Mouse (Mus musculus) kidney, postnatal 0 days (tissue): Measurements from ENCODE around the gene Lipc. TPM values are rescaled to one million over a fixed set of nuclear protein-coding genes. Genes with fewer than 3 reads are reported as not detected.

Experiments
- ATAC-seq: fragments of 200-750 bp; cut with Nextera tagmentation; replicated peaks from 2 replicates; pipeline ENCODE4 v1.8.0; 2017; ENCODE audit warnings: low read depth, moderate number of reproducible peaks, moderate TSS enrichment, moderate library complexity; ENCODE audit not compliant: low FRiP score
- DNase-seq: peaks from one replicate; pipeline ENCODE4 v3.0.0-alpha.2; 2016; ENCODE audit warnings: low spot score
- H3K27ac ChIP-seq: fragments of 300-500 bp; sonication (generic); 2 replicates; pipeline ENCODE4 v1.5.1; 2014; ENCODE audit warnings: mild to moderate bottlenecking
- H3K27me3 ChIP-seq: fragments of 300-500 bp; sonication (generic); 2 replicates; pipeline ENCODE4 v1.6.1; 2014; ENCODE audit warnings: low read length, mixed read lengths; ENCODE audit not compliant: insufficient read depth
- H3K36me3 ChIP-seq: fragments of 300-500 bp; sonication (generic); 2 replicates; pipeline ENCODE4 v1.6.1; 2014; ENCODE audit warnings: low read length, mixed read lengths; ENCODE audit not compliant: insufficient read depth
- H3K4me1 ChIP-seq: fragments of 300-500 bp; sonication (generic); replicated peaks from 2 replicates; pipeline ENCODE4 v1.6.1; 2014; ENCODE audit warnings: antibody characterized with exemption, low read length, mixed read lengths; ENCODE audit not compliant: insufficient read depth
- H3K4me2 ChIP-seq: fragments of 300-500 bp; sonication (generic); 2 replicates; pipeline ENCODE4 v1.6.1; 2014; ENCODE audit warnings: mild to moderate bottlenecking, low read length, moderate library complexity, mixed read lengths
- H3K4me3 ChIP-seq: fragments of 300-500 bp; sonication (generic); replicated peaks from 2 replicates; pipeline ENCODE4 v1.5.1; 2014; ENCODE audit warnings: low read depth, low read length
- H3K9ac ChIP-seq: fragments of 300-500 bp; sonication (generic); 2 replicates; pipeline ENCODE4 v1.6.1; 2014; ENCODE audit warnings: low read depth, low read length
- H3K9me3 ChIP-seq: fragments of 300-500 bp; sonication (generic); replicated peaks from 2 replicates; pipeline ENCODE4 v1.6.1; 2016; ENCODE audit warnings: low read length, inconsistent platforms, mixed read lengths
- CTCF ChIP-seq: IDR thresholded peaks from 2 replicates; pipeline ENCODE4 v1.5.1; 2016; ENCODE audit warnings: antibody characterized with exemption, low read depth, mild to moderate bottlenecking, moderate library complexity
- WGBS: fragments of 180-500 bp; shearing (Covaris S2); extraction: QIAGEN DNeasy Blood & Tissue Kit; methylation state at CpG from one replicate; pipeline ENCODE4 v1.1.7; 2014; 5-methylcytosine and 5-hydroxymethylcytosine counted together
- polyA plus RNA-seq: library from polyadenylated mRNA; unstranded; fragments of >200 nt; fragmentation: Nextera tagmentation; extraction: Ambion mirVana; gene quantifications from 2 replicates; pipeline ENCODE4 v1.2.1, GENCODE M21; 2015

Lipc gene
- polyA plus RNA-seq, 1 experiment from 2014 or later, result 0.46 TPM

DNA sequence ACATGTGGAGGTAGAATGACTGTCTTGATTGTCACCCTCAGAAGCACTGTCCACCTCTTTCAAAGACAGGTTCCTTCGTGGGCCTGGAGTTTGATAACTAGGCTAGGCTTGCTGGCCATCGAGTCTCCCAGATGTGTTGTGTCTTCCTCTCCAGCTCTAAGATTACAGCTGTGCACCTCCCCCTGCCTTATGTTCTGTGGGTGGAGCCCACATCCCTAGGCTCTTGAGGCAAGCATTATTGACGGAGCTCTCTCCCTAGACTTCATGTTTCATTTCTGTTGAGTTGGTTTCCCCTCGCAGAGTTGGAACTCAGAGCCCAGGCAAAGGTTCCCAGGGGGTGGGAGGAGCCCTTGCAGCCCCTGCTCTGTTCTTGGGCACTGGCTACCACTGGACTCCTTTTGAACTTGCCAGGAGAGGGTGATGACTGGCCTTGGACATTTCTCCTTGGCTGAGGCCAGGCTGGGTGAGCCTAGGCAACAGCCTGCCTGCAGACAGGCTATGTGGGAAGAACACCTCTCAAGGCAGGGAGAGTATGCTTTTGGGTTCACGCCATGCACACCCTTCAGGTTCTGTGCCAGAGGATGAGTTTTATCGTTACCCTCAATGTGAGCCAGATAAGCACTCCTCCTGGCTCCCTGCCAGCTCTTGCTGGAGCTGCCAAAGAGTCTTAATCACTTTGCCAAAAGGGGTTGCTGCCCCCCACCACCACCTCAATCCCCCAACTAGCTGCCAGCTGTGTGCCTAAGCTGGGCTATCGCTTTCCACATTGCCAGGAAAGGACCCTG is 30.1 kb downstream of the Lipc start:
- 45% methylated on average over 7 of the region's 7 CpGs for WGBS
- H3K4me2 ChIP-seq, result no peak overlapping the region
- no peaks in the 10 kb centered on the region for H3K36me3 ChIP-seq
- no peak for TF ChIP-seq CTCF
- peak; percentile 64 for DNase-seq
- no peaks in the 10 kb centered on the region for H3K27me3 ChIP-seq
- H3K4me1 ChIP-seq, result no peaks in the 10 kb centered on the region; the same call in none of the 2 replicates
- H3K27ac ChIP-seq, result no peak overlapping the region
- H3K9me3 ChIP-seq, result no peaks in the 10 kb centered on the region
- no peak overlapping the region for H3K4me3 ChIP-seq
- ATAC-seq, result no peak
- no peak overlapping the region for H3K9ac ChIP-seq

DNA sequence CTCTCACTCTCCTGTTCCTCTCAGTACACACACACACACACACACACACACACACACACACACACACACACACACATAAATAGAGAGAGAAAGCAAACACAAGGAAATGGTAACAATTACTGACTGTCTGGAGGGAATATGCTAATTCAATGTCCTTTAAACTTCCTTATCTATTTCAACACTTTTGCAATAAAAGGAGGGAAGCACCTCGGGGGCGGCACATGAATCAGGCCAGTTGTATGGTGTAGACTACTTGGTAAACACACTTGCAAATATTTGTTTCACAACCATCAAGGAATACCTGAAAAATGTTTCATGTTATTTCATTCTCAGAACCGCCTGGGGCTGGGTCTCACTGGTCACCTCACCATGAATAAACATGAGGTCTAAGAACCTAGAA is 30.9 kb downstream of the Lipc start:
- no peaks in the 10 kb centered on the region for H3K36me3 ChIP-seq
- H3K9ac ChIP-seq, result no peak overlapping the region
- no peak for TF ChIP-seq CTCF
- no peaks in the 10 kb centered on the region for H3K27me3 ChIP-seq
- H3K4me3 ChIP-seq, result no peak overlapping the region
- H3K4me1 ChIP-seq, result no peaks in the 10 kb centered on the region; the same call in none of the 2 replicates
- H3K9me3 ChIP-seq, result no peaks in the 10 kb centered on the region
- no peak overlapping the region for H3K27ac ChIP-seq
- ATAC-seq, result no peak
- WGBS, result 67% methylated on average over 3 of the region's 3 CpGs
- no peak overlapping the region for H3K4me2 ChIP-seq
- no peak for DNase-seq

DNA sequence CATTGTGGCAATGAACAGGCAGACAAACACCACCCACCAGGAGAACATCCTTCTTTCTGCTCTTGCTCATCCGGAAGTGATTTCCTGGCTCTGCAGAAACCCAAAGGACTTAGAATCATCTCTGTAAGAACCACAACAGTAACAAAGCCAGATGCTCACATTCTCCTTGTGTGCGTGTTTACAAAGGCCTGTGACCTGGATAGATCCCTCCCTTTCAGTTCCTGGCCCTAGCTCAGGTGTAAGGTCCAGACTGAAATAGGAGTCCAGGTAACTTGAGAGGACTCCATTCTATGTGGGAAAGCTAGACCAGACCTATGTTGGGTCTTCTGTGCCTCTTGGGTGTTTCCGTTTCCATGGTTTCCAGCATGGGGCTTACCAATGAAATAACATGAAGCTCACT is 32.8 kb downstream of the Lipc start:
- H3K27me3 ChIP-seq, result no peaks in the 10 kb centered on the region
- no peak overlapping the region for H3K9ac ChIP-seq
- no peak for TF ChIP-seq CTCF
- H3K9me3 ChIP-seq, result no peaks in the 10 kb centered on the region
- H3K4me2 ChIP-seq, result no peak overlapping the region
- H3K36me3 ChIP-seq, result no peaks in the 10 kb centered on the region
- H3K4me1 ChIP-seq, result no peaks in the 10 kb centered on the region; the same call in none of the 2 replicates
- 91% methylated on average over 3 of the region's 3 CpGs for WGBS
- DNase-seq, result no peak
- no peak overlapping the region for H3K27ac ChIP-seq
- no peak overlapping the region for H3K4me3 ChIP-seq
- ATAC-seq, result no peak

DNA sequence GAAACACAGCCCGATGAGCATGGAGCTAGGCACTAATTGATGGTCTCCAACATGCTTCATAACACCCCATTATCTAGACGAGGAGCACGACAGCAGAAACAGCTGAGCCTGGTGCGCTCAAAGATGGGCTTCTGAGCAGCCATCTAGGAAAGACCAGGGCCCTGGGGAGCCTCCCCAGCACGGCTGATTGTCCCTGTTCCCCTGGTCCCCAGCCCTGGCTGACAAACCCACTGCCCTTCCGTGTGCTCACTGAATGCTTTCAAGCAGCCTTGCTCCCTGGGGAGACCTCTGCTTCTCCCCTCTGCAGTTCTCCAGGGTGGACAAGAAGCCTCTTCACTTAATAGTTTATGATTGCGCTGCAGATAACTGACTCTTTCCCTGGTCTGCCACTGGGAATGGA is 35.5 kb downstream of the Lipc start:
- H3K36me3 ChIP-seq, result no peaks in the 10 kb centered on the region
- no peak for ATAC-seq
- H3K9me3 ChIP-seq, result no peaks in the 10 kb centered on the region
- no peak overlapping the region for H3K9ac ChIP-seq
- H3K27me3 ChIP-seq, result no peaks in the 10 kb centered on the region
- no peak for TF ChIP-seq CTCF
- H3K4me3 ChIP-seq, result no peak overlapping the region
- DNase-seq, result no peak
- WGBS, result 63% methylated on average over 7 of the region's 7 CpGs
- no peaks in the 10 kb centered on the region; the same call in 1 of the 2 replicates for H3K4me1 ChIP-seq
- H3K27ac ChIP-seq, result no peak overlapping the region
- no peak overlapping the region for H3K4me2 ChIP-seq

DNA sequence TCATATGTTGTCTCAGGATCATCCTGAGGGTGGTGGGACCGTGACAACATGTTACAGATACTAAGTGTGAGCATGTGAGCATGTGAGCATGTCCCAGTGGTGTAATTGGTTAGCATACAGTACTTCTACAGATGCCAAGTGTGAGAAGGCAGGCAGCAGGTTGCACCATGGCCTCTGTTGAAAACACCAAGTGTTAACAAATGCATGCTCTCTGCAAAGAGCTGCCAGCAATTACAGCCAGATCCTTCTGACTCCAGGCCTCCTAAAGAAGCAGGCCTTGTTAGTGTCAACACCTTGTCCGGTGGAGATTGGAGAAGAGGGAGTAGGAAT is 36.7 kb downstream of the Lipc start:
- WGBS, result 77% methylated on average over 2 of the region's 2 CpGs
- Histone ChIP-seq H3K4me3 (no peak overlapping the region), H3K36me3 (no peaks in the 10 kb centered on the region), H3K4me1 (no peaks in the 10 kb centered on the region), H3K27ac (no peak overlapping the region), H3K9ac (no peak overlapping the region), H3K4me2 (no peak overlapping the region), H3K27me3 (no peaks in the 10 kb centered on the region), H3K9me3 (no peaks in the 10 kb centered on the region)
- DNase-seq, result no peak
- ATAC-seq, result no peak
- TF ChIP-seq CTCF, result no peak

DNA sequence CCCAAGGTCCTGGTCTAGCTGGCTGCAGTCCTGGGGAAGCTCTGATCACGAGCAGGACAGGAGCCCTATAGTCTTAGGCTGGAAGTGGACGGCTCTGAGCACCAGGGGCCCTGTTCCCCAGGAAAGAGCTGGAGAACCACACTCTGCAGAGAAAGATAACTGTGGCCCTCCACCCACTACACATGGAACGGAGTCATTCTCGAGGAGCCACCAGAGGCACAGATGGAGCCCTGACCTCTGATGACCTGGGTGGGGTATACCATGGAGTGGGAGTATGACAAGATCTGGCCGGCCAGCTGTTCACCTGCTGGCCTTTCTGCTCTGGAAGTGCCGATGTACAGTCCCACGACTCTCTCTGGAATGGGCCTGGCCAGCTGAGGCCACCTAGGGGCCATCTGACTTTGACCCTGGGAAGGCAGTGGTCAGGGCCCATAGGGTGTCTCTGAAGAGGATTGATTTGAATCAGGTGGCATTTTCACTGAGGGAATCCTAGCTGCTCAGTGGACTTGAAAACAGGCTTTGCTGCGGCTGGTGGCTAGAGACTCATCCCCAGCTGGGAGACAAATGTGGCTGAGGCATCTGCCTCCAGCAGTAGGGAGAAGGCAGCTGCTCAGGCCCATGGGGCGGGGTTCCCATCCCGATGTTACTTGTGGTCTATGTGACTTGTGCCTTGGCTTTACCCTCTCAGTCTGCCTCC is 37.2 kb downstream of the Lipc start:
- DNase-seq (no peak), ATAC-seq (no peak)
- Histone ChIP-seq H3K4me2 (no peak overlapping the region), H3K27ac (no peak overlapping the region), H3K9me3 (no peaks in the 10 kb centered on the region), H3K9ac (no peak overlapping the region), H3K4me1 (no peaks in the 10 kb centered on the region), H3K27me3 (no peaks in the 10 kb centered on the region), H3K4me3 (no peak overlapping the region), H3K36me3 (no peaks in the 10 kb centered on the region)
- TF ChIP-seq CTCF, result peak; percentile 40
- WGBS, result 53% methylated on average over 10 of the region's 10 CpGs
